Mouse (Mus musculus) limb, embryonic 15.5 days (tissue): ENCODE results near the gene Cops9. TPM values are rescaled to one million over a fixed set of nuclear protein-coding genes. Genes with fewer than 3 reads are reported as not detected.

Experiments
- ATAC-seq: fragments of 200-750 bp; cut with Nextera tagmentation; 2 replicates; pipeline ENCODE4 v1.8.0; 2017; ENCODE audit warnings: low read depth, moderate TSS enrichment; ENCODE audit not compliant: insufficient number of reproducible peaks, low FRiP score, low TSS enrichment
- H3K27ac ChIP-seq: fragments of 300-500 bp; sonication (generic); 2 replicates; pipeline ENCODE4 v1.5.1; 2015; ENCODE audit warnings: moderate library complexity, mild to moderate bottlenecking, inconsistent platforms
- H3K27me3 ChIP-seq: fragments of 300-500 bp; sonication (generic); 2 replicates; pipeline ENCODE4 v1.6.1; 2015; ENCODE audit warnings: inconsistent platforms
- H3K36me3 ChIP-seq: fragments of 300-500 bp; sonication (generic); 2 replicates; pipeline ENCODE4 v1.6.1; 2015; ENCODE audit warnings: inconsistent platforms
- H3K4me1 ChIP-seq: fragments of 300-500 bp; sonication (generic); 2 replicates; pipeline ENCODE4 v1.6.1; 2015; ENCODE audit warnings: inconsistent platforms
- H3K4me2 ChIP-seq: fragments of 300-500 bp; sonication (generic); 2 replicates; pipeline ENCODE4 v1.6.1; 2015; ENCODE audit warnings: mild to moderate bottlenecking, inconsistent platforms
- H3K4me3 ChIP-seq: fragments of 300-500 bp; sonication (generic); 2 replicates; pipeline ENCODE4 v1.5.1; 2015; ENCODE audit warnings: mild to moderate bottlenecking, inconsistent platforms
- H3K9ac ChIP-seq: fragments of 300-500 bp; sonication (generic); 2 replicates; pipeline ENCODE4 v1.6.1; 2015; ENCODE audit warnings: inconsistent platforms
- H3K9me3 ChIP-seq: fragments of 300-500 bp; sonication (generic); 2 replicates; pipeline ENCODE4 v1.6.1; 2016; ENCODE audit warnings: inconsistent platforms
- WGBS: fragments of 180-500 bp; shearing (Covaris S2); methylation state at CpG from one replicate; pipeline ENCODE4 v1.1.7; 2015; 5-methylcytosine and 5-hydroxymethylcytosine counted together
- polyA plus RNA-seq: library from polyadenylated mRNA; unstranded; fragments of >200 nt; fragmentation: Nextera tagmentation; extraction: Ambion mirVana; gene quantifications from 2 replicates; pipeline ENCODE4 v1.2.1, GENCODE M21; 2015

The Cops9 gene
- polyA plus RNA-seq, 1 experiment from 2014 or later, result 393 TPM

DNA sequence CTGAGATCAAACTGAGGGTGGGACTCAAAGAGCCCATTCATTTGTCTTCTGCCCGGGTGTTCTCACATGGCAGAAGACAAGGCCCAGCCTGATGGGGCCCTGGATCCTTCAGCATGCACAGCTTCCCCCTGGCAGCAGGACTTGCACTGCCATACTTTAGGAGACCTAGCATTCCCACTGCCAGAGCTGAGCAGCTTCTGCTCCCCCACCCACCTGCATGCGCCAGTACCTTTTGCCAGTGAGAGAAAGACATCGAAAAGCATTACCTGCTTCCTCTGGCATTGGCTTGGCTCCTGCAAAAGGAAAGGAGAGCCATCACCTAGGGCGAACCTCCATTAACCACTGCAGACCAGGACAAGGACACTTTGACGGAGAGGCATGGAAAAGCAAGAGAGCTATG lies 3.1 kb upstream of the Cops9 start:
- no peak for ATAC-seq

DNA sequence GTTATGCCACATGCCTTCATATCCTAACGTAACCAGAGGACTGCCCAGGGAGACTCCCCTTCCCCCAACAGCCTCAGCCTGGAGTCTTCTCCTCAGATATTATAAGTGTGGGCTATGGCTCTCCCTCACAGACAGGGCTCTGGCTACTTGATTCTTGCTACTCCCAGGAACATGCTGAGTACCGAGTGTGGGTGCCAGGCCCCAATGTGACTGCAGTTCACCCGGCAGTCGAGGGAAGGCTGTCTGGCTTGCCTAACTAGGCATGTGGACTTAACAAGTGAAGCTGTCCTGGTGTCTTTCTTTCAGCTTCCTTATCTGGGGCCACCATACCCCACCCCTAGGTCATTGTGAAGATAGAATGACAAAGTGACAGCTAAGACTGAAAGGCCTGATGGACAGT lies 1.9 kb upstream of the Cops9 start:
- H3K4me2 ChIP-seq, result no peak overlapping the region
- H3K4me1 ChIP-seq, result peaks cover 34% of the 10 kb centered on the region
- H3K36me3 ChIP-seq, result peaks cover 14% of the 10 kb centered on the region; the same call in 1 of the 2 replicates
- no peak overlapping the region for H3K9ac ChIP-seq
- H3K27ac ChIP-seq, result no peak overlapping the region
- no peak overlapping the region for H3K4me3 ChIP-seq
- H3K9me3 ChIP-seq, result no peaks in the 10 kb centered on the region
- H3K27me3 ChIP-seq, result no peaks in the 10 kb centered on the region; the same call in 1 of the 2 replicates
- 78% methylated on average over 4 of the region's 4 CpGs for WGBS
- no peak for ATAC-seq

More for the DNA sequence above, 3.1 kb upstream of the Cops9 start:
- H3K4me1 ChIP-seq, result peaks cover 34% of the 10 kb centered on the region
- H3K9me3 ChIP-seq, result no peaks in the 10 kb centered on the region
- no peak overlapping the region for H3K4me2 ChIP-seq
- no peak overlapping the region for H3K4me3 ChIP-seq
- no peaks in the 10 kb centered on the region; the same call in 1 of the 2 replicates for H3K27me3 ChIP-seq
- peaks cover 2% of the 10 kb centered on the region; the same call in 1 of the 2 replicates for H3K36me3 ChIP-seq
- no peak overlapping the region for H3K27ac ChIP-seq
- no peak overlapping the region for H3K9ac ChIP-seq
- 86% methylated on average over 5 of the region's 5 CpGs for WGBS

DNA sequence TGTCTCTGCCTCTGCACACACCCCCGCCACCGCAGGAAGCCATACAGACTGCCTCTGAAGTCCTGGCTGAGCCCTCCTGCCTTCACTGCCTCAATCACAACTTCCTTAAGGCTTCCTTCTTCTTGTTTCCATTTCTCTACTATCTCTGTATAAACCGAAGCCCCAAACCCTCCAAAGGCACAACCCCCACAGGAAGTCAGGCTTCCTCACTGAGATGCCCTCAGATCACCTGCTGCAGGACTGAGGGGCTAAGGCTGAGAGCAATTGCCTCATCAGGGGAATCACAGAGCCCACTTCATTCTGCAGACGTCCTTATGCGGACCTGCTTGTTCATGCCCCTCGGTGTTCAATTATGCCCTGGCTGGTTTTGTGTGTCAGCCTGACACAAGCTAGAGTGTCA lies 1.4 kb downstream of the Cops9 start:
- Histone ChIP-seq H3K4me1 (peaks cover 22% of the 10 kb centered on the region), H3K36me3 (peaks cover 43% of the 10 kb centered on the region), H3K4me3 (peak overlapping the region; percentile 97), H3K27me3 (no peaks in the 10 kb centered on the region; the same call in 1 of the 2 replicates), H3K9me3 (no peaks in the 10 kb centered on the region), H3K9ac (peak overlapping the region; percentile 95; the same call in 1 of the 2 replicates), H3K27ac (no peak overlapping the region), H3K4me2 (peak overlapping the region; percentile 84; the same call in 1 of the 2 replicates)
- ATAC-seq, result no peak
- WGBS, result 88% methylated on average over 6 of the region's 6 CpGs

DNA sequence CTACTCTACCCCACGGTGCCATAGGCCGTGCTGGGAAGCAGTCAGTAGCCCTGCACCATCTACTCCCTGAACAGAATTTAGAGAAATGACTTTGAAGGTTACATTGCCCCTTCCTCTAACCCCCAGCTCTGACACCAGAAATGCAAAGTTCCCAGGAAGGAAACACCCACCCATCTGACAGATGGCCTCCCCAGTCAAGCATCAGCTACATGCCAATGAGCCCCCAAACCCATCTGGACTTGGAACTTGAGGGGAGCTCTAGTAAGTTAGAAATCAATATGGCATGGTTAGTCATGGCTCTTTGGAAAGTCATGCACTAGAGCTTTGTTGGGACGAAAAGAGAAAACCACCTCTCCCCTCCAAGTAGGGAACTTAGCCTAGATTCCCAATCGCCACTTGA lies 3.0 kb downstream of the Cops9 start:
- no peak overlapping the region for H3K27ac ChIP-seq
- H3K4me1 ChIP-seq, result peaks cover 28% of the 10 kb centered on the region
- peaks cover 46% of the 10 kb centered on the region for H3K36me3 ChIP-seq
- H3K27me3 ChIP-seq, result no peaks in the 10 kb centered on the region
- WGBS, result 91% methylated on average over 4 of the region's 4 CpGs
- no peak overlapping the region for H3K9ac ChIP-seq
- H3K4me2 ChIP-seq, result no peak overlapping the region
- H3K9me3 ChIP-seq, result no peaks in the 10 kb centered on the region
- no peak for ATAC-seq
- H3K4me3 ChIP-seq, result no peak overlapping the region

DNA sequence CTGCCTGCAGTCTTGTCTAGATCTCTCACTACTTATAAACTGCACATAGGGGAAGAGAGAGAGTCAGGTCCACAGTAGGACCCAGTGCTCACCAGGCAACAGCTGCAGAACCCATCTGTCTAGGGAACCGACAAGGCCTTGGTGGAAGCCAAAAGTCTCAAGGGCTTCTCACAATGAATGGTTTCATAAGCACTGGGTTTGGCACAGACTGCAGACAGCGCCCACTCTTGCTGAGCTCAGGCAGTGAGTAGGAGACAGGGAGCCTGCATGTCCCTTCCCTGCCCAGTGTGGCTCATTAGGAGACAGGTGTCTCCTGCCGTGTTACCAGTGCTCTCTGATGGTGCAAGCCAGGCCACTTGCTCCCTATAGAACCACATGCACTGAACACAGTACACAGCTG lies 3.6 kb downstream of the Cops9 start:
- ATAC-seq, result no peak
- H3K27me3 ChIP-seq, result no peaks in the 10 kb centered on the region
- no peak overlapping the region for H3K9ac ChIP-seq
- H3K9me3 ChIP-seq, result no peaks in the 10 kb centered on the region
- no peak overlapping the region for H3K27ac ChIP-seq
- peaks cover 46% of the 10 kb centered on the region for H3K36me3 ChIP-seq
- WGBS, result 81% methylated on average over 3 of the region's 3 CpGs
- H3K4me2 ChIP-seq, result no peak overlapping the region
- no peak overlapping the region for H3K4me3 ChIP-seq
- peaks cover 28% of the 10 kb centered on the region for H3K4me1 ChIP-seq

DNA sequence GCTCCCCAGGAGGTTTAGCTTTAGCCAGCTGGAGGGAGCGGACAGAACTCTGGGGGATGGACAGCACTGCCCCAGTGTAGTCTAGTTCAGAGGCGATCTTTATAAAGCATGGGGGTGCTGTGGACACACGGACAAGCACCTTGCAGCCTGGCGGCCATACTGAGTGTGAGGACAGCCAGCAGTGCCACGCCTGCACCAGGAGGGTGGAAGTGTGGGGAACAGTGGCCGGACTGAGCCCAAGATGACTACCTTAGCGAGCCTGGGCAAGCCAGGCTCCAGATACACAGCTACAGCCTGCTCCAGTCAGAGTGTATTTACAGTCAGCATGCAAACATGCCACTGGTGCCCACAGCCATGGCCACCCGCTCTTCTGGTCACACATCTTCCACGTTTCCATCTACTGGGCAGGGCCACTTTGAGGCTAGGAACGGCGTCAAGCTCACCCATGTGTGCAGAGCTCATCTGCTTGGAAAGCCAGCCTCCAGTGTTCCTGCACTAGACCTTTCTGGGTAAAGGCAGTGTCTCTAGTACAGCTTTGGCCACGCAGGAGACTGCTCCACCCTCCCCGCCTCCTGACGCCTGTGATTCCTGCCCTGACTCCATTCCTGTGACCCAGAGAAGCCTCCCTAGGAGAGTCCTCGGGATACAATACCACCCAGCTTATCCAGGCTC lies 4.1 kb downstream of the Cops9 start:
- Histone ChIP-seq H3K9ac (no peak overlapping the region), H3K4me2 (no peak overlapping the region), H3K4me3 (no peak overlapping the region), H3K4me1 (peaks cover 28% of the 10 kb centered on the region), H3K9me3 (no peaks in the 10 kb centered on the region), H3K36me3 (peaks cover 46% of the 10 kb centered on the region), H3K27ac (no peak overlapping the region), H3K27me3 (no peaks in the 10 kb centered on the region)
- ATAC-seq, result no peak
- WGBS, result 91% methylated on average over 15 of the region's 15 CpGs

DNA sequence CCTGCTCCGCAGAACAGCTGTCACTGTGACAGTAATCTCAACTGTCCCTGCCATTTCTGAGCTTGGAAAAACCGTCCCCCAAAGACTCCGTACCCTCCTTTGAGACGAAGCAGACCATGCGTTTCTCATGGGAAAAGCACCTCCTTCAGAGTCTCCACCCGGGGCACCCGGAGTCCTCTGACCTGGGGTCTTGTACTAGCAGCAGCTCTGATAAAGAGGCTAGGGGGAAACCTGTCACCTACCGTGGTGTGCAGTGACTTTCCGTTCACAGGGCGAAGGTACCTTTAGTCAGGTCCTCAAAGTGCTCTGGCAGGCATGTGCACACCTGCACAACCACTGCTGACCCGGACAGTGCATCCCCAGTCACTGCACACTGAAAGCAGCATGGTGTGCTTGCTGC lies 5.1 kb downstream of the Cops9 start:
- peaks cover 46% of the 10 kb centered on the region for H3K36me3 ChIP-seq
- H3K4me3 ChIP-seq, result no peak overlapping the region
- H3K27ac ChIP-seq, result no peak overlapping the region
- no peak overlapping the region for H3K4me2 ChIP-seq
- 94% methylated on average over 11 of the region's 11 CpGs for WGBS
- no peaks in the 10 kb centered on the region for H3K27me3 ChIP-seq
- no peak for ATAC-seq
- no peaks in the 10 kb centered on the region for H3K9me3 ChIP-seq
- peaks cover 23% of the 10 kb centered on the region for H3K4me1 ChIP-seq
- no peak overlapping the region for H3K9ac ChIP-seq

DNA sequence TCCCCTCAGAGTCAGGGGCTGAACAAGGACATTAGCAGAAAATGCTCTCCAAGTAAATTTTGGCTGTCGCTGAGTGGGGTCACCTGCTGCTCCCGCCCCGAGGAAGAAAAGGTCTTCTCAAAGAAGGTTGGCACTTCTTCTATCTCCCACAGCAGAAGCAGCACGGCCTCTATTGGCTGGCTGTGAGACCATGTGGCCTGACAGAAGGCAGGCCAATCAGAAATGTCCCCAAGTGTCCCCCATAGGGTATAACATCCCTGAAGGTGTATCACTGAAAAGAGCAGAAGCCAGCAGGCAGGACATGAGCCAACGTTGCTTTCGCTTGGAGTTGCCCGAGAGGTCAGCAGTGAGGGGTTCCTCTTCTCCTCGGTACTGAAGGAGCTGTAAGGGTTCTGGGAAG lies 5.8 kb downstream of the Cops9 start:
- H3K9me3 ChIP-seq, result no peaks in the 10 kb centered on the region
- 92% methylated on average over 8 of the region's 8 CpGs for WGBS
- no peak overlapping the region for H3K27ac ChIP-seq
- peaks cover 46% of the 10 kb centered on the region for H3K36me3 ChIP-seq
- H3K9ac ChIP-seq, result no peak overlapping the region
- no peaks in the 10 kb centered on the region for H3K27me3 ChIP-seq
- no peak for ATAC-seq
- no peak overlapping the region for H3K4me2 ChIP-seq
- H3K4me3 ChIP-seq, result no peak overlapping the region
- H3K4me1 ChIP-seq, result peaks cover 21% of the 10 kb centered on the region

DNA sequence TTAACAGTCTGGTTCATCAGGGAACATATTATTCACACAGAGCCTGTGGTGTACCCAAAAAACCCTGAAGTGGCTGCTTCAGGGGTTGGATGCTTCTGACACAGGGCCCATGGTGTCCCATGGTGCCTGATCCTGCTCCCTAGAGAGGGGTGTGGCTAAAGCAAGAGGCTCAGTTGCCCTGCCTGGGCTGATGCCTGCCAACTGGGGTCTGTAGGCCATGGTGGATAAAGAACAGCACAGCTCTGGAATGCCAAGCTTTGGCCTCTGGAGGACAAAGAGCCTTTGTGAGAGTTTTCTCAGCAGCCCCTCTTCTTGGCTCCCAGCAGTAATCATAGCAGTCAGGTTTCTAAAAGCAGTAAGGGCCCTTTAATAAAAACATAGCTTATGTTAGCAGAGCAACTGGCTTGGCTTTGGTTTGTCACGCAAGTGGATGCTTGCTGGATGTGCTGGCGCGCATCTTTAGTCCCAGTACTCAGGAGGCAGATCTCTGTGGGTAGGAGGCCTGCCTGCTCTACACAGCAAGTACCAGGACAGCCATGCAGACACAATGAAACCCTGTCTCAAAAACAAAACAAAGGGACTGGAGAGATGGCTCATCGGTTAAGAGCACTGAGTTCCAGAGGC lies 6.7 kb downstream of the Cops9 start:
- 75% methylated on average over 4 of the region's 4 CpGs for WGBS
- no peak overlapping the region; the same call in 1 of the 2 replicates for H3K27ac ChIP-seq
- no peaks in the 10 kb centered on the region for H3K27me3 ChIP-seq
- H3K9ac ChIP-seq, result no peak overlapping the region
- peaks cover 11% of the 10 kb centered on the region for H3K4me1 ChIP-seq
- ATAC-seq, result no peak
- no peaks in the 10 kb centered on the region for H3K9me3 ChIP-seq
- peaks cover 46% of the 10 kb centered on the region for H3K36me3 ChIP-seq
- no peak overlapping the region for H3K4me3 ChIP-seq
- no peak overlapping the region for H3K4me2 ChIP-seq

DNA sequence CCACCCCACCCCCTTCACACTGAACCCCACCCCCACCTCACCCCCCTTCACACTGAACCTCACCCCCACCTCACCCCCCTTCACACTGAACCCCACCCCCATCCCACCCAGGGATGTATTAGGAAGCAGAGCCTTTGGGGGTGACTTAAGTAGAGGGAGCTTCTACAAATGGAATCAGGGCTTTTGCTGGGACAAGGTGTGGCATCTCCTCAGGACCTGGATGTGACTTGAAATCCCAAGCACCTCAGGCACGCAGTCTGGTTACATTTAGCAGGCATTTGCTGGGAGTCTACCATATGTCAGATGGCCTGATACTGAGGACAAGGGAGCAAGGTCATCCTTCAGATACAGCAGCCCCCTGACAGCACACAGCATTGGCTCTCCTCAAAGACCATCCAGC lies 7.2 kb downstream of the Cops9 start:
- no peak for ATAC-seq
- 71% methylated on average over 1 of the region's 1 CpGs for WGBS
- H3K27ac ChIP-seq, result no peak overlapping the region; the same call in 1 of the 2 replicates

DNA sequence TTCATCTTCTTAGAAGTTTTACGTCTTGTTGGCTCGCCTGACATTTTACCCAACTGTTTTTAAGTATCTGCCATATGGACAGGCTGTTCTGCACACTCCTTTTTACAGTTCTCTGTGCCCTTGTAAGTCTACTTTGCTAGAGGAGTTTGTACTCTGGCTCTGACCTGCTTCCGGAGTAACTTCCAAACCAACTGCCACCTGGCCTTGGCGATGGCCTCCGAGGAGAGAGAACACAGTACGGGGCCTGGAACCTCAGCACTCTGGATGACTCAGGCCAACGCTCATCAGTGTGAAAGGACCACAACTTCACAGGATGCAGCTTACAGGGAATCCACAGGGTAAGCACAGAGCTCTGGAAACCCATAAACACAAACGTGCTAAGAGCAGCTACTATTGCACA lies 8.1 kb downstream of the Cops9 start:
- H3K4me1 ChIP-seq, result 0 out of 2 replicates have a peak, but pooled peaks cover 6% of the 10 kb centered on the region
- 76% methylated on average over 8 of the region's 8 CpGs for WGBS
- no peak overlapping the region for H3K4me2 ChIP-seq
- H3K27ac ChIP-seq, result no peak overlapping the region
- ATAC-seq, result no peak
- no peak overlapping the region for H3K9ac ChIP-seq
- H3K36me3 ChIP-seq, result peaks cover 33% of the 10 kb centered on the region
- H3K4me3 ChIP-seq, result no peak overlapping the region
- H3K27me3 ChIP-seq, result no peaks in the 10 kb centered on the region
- no peaks in the 10 kb centered on the region for H3K9me3 ChIP-seq

More for the DNA sequence above, 7.2 kb downstream of the Cops9 start:
- Histone ChIP-seq H3K4me1 (0 out of 2 replicates have a peak, but pooled peaks cover 6% of the 10 kb centered on the region), H3K27me3 (no peaks in the 10 kb centered on the region), H3K4me3 (no peak overlapping the region), H3K9me3 (no peaks in the 10 kb centered on the region), H3K4me2 (no peak overlapping the region), H3K9ac (no peak overlapping the region), H3K36me3 (peaks cover 41% of the 10 kb centered on the region)

DNA sequence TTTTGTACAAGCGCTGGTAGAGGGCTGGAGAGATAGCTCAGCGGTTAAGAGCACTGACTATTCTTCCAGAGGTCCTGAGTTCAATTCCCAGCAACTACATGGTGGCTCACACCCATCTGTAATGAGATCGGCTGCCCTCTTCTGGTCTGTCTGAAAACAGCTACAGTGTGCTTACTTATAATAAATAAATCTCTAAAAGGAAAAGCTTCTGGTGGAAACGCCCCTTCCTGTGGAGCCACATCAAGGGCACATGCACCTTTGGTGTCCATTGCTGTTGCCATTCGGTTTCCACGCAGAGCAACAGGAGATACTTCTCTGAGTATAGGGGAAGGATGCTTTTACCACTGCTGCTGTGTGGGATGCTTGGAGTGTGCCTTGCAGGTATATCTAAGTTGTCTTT lies 8.8 kb downstream of the Cops9 start:
- no peak for ATAC-seq
- H3K4me1 ChIP-seq, result 0 out of 2 replicates have a peak, but pooled peaks cover 6% of the 10 kb centered on the region
- no peak overlapping the region for H3K27ac ChIP-seq
- no peak overlapping the region for H3K4me3 ChIP-seq
- H3K9ac ChIP-seq, result no peak overlapping the region
- 69% methylated on average over 6 of the region's 6 CpGs for WGBS
- peaks cover 25% of the 10 kb centered on the region for H3K36me3 ChIP-seq
- no peak overlapping the region for H3K4me2 ChIP-seq
- H3K9me3 ChIP-seq, result no peaks in the 10 kb centered on the region
- H3K27me3 ChIP-seq, result no peaks in the 10 kb centered on the region
